Mouse (Mus musculus): ENCODE results near the gene Traip.
A peak's percentile ranks its signal among the peaks of the same experiment; 100 is the strongest.

The Traip gene

GRCm38 (mm10) chr9:107949922-107950235 is at the start of gene Traip:
TSS of gene Traip (plus strand) at chr9:107950136.
- DNase-seq (ENCODE audit: extremely low spot score): no peak

GRCm38 (mm10) chr9:107900840-107901626 is 48.9 kb upstream of the Traip start:
- peak; percentile 83 for DNase-seq (ENCODE audit: extremely low spot score)

DNA sequence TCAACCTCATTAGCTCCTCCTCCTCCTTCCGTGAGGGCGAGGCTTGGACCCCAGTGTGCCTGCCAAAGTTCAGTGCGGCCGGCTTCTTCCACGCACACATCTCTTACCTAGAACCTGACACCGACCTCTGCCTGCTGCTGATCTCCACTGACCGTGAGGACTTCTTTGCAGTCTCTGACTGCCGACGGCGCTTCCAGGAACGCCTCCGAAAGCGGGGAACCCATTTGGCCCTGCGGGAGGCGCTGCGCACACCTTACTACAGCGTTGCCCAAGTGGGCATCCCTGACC is 48.4 kb upstream of the Traip start:
- DNase-seq (ENCODE audit: extremely low spot score): no peak

DNA sequence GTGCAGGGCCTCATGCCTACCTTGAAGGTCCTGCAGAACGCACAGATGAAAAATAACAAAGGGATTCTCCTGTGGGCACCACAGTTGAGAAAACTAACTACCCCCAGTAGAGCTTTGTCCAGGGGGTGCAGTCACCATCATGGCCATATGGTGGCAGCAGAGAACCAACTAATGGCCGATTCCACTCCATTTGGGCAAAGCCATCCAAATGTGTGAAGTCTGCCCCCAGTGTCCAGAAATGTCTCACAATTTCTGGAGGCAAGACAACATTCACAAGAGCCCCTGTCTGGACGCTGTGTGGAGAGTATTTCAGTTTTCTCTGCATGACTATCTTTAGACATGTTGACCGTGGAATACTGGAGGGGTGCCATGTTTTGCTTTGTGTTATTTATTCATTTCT is 45.2 kb upstream of the Traip start:
- DNase-seq (ENCODE audit: extremely low spot score): peak; percentile 89

DNA sequence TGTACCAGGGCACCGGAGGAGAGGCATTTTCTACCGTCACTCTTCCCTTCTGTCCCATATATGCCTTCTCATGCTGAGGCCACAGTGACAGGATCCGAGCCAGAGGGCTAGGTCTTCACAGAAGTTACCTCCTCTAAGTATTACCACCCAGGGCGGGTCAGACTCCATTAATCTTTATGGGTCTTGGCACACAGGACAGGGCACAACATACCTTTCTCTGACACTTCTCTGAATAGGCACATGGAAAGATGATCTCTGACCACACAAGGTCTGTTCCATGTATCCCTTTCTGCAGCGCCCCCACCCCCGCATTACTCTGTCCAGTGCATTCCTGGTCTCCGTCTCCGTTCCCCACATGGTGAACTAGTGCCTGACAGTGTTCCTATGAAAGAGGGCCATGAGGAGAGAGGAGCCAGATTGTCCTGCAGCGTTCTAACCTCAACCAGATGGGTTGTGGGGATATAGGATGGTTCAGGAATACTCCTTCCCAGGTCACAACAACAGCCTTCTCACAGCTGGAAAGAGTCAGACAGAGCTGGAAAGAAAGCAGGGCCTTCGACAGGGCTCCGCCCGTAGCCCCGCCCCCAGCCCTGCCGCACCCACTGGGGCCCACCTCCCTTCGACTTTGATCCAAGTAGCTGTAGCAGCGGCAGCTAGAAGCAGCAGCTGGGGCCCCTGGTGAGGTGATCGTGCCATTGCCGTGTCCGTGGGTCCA is 43.5 kb upstream of the Traip start, which contains the start of gene Mst1r:
Gene Mst1r, plus strand, starts transcription at position 622 of the 715 bp plus-strand sequence.
- peak; percentile 81 for DNase-seq (ENCODE audit: extremely low spot score)

- no peak for DNase-seq (ENCODE audit: extremely low spot score)
Observed at GRCm38 (mm10) chr9:107906967-107907800, 42.8 kb upstream of the Traip start.

DNA sequence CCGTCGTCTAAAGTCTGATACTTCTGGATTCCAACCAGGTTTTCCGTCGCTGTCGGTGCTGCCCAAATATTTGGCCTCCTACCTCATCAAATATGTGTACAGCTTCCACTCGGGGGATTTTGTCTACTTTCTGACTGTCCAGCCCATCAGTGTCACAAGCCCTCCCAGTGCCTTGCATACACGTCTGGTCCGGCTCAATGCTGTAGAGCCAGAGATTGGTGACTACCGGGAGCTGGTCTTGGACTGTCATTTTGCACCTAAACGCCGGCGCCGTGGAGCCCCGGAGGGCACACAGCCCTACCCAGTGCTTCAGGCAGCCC is 42.2 kb upstream of the Traip start:
- no peak for DNase-seq (ENCODE audit: extremely low spot score)

GRCm38 (mm10) chr9:107908410-107909158 is 41.4 kb upstream of the Traip start:
- no peak for DNase-seq (ENCODE audit: extremely low spot score)

- no peak for DNase-seq (ENCODE audit: extremely low spot score)
Observed at GRCm38 (mm10) chr9:107910025-107910769, 39.7 kb upstream of the Traip start.

GRCm38 (mm10) chr9:107914764-107915420 is 35.0 kb upstream of the Traip start:
- DNase-seq (ENCODE audit: extremely low spot score): no peak

DNA sequence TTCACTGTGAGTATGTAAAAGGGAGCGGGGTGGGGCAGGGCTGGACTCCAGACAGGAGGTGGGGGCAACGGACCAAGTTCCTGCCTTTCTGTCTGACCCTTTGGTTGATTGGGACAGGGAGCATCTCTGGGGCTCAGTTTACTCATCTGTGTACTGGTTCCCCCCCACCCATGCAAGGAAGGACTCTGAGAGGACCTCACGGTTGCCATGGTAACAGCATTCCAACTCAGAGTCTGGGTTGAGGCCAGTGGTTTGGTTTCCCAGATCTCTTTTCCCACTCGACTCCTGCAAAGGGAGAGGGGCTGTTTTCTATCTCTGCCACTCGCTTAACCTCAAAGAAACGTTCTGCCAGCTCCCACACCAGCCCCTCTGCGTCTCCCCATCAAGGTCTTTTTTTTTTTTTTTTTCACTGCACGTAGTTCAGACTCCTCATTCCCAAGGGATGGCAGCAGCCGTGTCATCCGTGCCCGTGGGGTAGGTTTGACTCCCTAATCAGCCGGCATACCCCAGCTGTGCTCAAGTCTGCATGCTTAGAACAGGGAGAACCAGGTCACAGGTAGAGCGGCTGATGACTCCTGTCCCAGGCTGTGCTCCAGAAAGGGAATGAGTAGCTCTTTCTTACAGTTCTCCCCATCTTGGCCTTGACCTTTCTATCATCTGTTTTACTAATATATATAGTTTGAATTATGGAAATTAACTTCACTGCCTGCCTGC is 31.9 kb upstream of the Traip start:
- no peak for DNase-seq (ENCODE audit: extremely low spot score)

DNA sequence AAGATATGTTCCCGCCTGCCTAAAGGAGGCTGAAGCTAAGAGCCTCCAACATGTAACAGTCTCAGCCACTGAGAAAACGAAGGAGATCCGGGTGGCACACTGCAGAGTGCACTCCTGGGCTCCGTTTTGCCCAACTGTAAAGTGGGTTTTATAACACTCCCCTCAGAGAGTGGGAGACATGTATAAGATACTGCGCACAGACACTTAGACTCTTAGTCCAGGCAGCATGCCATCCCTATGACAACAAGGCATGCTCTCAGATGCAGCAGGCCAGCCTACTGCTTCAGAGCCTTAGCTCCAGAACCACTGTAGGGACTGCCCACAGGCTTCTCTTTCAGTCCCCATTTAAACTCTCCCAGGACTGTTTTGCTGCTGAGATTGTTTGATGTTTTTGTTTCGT is 31.1 kb upstream of the Traip start:
- no peak for DNase-seq (ENCODE audit: extremely low spot score)

DNA sequence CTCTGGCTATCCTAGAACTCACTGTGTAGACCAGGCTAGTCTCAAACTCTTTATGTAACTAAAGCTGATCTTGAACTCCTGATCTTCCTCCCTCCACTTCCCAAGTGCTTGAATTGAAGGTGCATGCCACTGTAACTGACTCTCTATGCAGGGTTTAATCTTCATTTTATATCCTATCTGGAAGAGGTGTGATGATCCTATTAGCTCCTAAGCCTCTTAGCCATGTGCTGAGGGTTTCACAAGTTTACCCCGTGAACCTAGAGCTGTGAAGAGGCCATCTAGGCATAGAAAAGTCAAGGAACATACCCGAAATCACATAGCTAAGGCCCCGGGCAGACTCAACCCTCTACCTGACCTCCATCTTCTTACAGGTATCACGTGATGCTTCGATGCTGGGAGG is 30.5 kb upstream of the Traip start:
- DNase-seq (ENCODE audit: extremely low spot score): no peak

GRCm38 (mm10) chr9:107923021-107923420 is 26.9 kb upstream of the Traip start:
- no peak for DNase-seq (ENCODE audit: extremely low spot score)

GRCm38 (mm10) chr9:107923956-107924355 is 26.0 kb upstream of the Traip start:
- DNase-seq (ENCODE audit: extremely low spot score): no peak

DNA sequence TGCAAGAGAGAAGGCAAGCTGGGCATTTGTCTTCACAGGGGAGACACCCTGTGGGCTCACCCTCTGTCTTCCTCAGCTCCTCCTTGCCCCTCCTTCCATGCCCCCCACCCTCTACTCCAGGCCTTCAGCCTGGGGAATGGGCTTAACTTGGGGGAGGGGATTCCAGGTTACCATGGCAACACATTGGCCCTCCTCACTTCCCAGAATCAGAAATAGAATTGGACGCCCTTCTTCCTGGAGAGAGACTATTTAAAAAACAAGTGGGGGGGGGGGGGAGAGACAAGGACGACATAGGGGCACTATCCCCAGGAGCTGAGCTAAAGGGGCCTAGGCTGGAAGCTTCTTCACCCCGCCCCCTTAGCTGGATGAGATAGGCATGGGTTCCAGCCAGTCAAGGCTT is 24.7 kb upstream of the Traip start:
- no peak for DNase-seq (ENCODE audit: extremely low spot score)

GRCm38 (mm10) chr9:107926920-107927420 is 23.0 kb upstream of the Traip start:
- DNase-seq (ENCODE audit: extremely low spot score): no peak

- DNase-seq (ENCODE audit: extremely low spot score): no peak
Observed at GRCm38 (mm10) chr9:107927749-107928148, 22.2 kb upstream of the Traip start.

- DNase-seq (ENCODE audit: extremely low spot score): no peak
Observed at GRCm38 (mm10) chr9:107928169-107928568, 21.8 kb upstream of the Traip start, which contains the start of gene Actl11. TSS of gene Actl11 (plus strand) at chr9:107928469.

- no peak for DNase-seq (ENCODE audit: extremely low spot score)
Observed at GRCm38 (mm10) chr9:107932221-107932620, 17.7 kb upstream of the Traip start.

Data from embryo, embryonic 9.5 days (tissue).